Mouse (Mus musculus): ENCODE data around the gene Pard3. TPM values are rescaled to one million over a fixed set of nuclear protein-coding genes. Genes with fewer than 3 reads are reported as not detected.

Pard3 gene
- total and polyA plus RNA-seq, 3 experiments = 0.51 to 1.3 (median 0.94) TPM

DNA sequence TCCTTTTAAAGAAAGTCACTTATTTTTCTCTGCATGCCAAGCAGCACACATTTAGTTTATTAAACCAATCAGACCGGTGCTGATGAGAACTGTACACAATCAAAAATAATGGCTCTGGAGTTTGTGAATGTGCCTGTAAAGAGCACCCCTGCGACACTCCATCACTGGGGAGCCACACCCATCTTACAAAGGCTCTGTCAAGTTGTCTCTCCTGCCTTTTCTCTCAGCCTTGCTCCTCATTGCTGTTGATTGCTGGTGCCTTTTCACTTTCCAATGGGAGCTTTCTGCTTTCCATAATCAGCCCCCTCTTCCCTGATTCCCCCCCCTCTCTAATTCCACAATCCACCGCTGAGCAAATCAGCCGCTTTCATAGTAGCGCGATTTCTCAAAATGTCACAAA lies 388.7 kb downstream of the Pard3 start:
- H3K27me3 ChIP-seq (replicated peaks) = no peaks in the 10 kb centered on the region
- no peak overlapping the region for H3K9ac ChIP-seq (ENCODE audit: insufficient read depth, low read depth)
- peaks cover 10 to 21% of the 10 kb centered on the region in 2 experiments for H3K4me1 ChIP-seq (ENCODE audit: control insufficient read depth in 1 of 2, insufficient read depth in 2 of 2)
- TF ChIP-seq ETS1 (conservative IDR thresholded peaks at IDR 0.05; ENCODE audit: low read depth, low read length) = no peak
- TF ChIP-seq CTCF (conservative IDR thresholded peaks at IDR 0.05 in 1 of 2, IDR thresholded peaks at IDR 0.05 in 1 of 2; ENCODE audit: low read depth in 2 of 2, low read length in 2 of 2) = no peak
- no peak for TF ChIP-seq JUN (IDR thresholded peaks at IDR 0.05; ENCODE audit: insufficient read depth, low read depth, low read length)
- TF ChIP-seq CHD1 (IDR thresholded peaks at IDR 0.05; ENCODE audit: low read depth, low read length) = no peak
- TF ChIP-seq ZMIZ1 (IDR thresholded peaks at IDR 0.05; ENCODE audit: low read depth, low read length) = no peak
- TF ChIP-seq E2F4 (IDR thresholded peaks at IDR 0.05; ENCODE audit: insufficient replicate concordance, low read depth, low read length) = no peak
- no peak for TF ChIP-seq ZC3H11A (IDR thresholded peaks at IDR 0.05; ENCODE audit: low read depth, low read length)
- TF ChIP-seq HCFC1 (IDR thresholded peaks at IDR 0.05; ENCODE audit: low read depth, low read length) = no peak
- TF ChIP-seq UBTF (IDR thresholded peaks at IDR 0.05; ENCODE audit: low read depth, low read length) = no peak
- in situ Hi-C loops (cut with MboI; ENCODE audit: low pct_ligation_motif_present, low pct_unique_long_range_greater_than_20kb, low sequenced_read_pairs) (no loop called here), dilution Hi-C loops (cut with MboI; ENCODE audit: extremely low pct_ligation_motif_present, extremely low pct_unique_long_range_greater_than_20kb, low sequenced_read_pairs) (no loop called here)
- no peaks in the 10 kb centered on the region for H3K79me2 ChIP-seq (replicated peaks; ENCODE audit: control insufficient read depth, extremely low read depth, insufficient read depth, poor library complexity, severe bottlenecking)
- no peaks in the 10 kb centered on the region for H3K9me3 ChIP-seq (replicated peaks; ENCODE audit: low read length)
- no peak overlapping the region for H3K4me2 ChIP-seq (ENCODE audit: insufficient read depth, low read depth, poor library complexity, severe bottlenecking)
- H3K27ac ChIP-seq (ENCODE audit: insufficient read depth, low read depth) = no peak overlapping the region
- no peak for DNase-seq (ENCODE audit: extremely low read depth)
- no peaks in the 10 kb centered on the region for H3K36me3 ChIP-seq (replicated peaks in 1 of 2; ENCODE audit: control insufficient read depth in 1 of 2, insufficient read depth in 1 of 2, low read length in 1 of 2)
- no peak overlapping the region for H3K4me3 ChIP-seq (replicated peaks in 1 of 3; ENCODE audit: low read depth in 2 of 3, low read length in 2 of 3, poor library complexity in 1 of 3)

DNA sequence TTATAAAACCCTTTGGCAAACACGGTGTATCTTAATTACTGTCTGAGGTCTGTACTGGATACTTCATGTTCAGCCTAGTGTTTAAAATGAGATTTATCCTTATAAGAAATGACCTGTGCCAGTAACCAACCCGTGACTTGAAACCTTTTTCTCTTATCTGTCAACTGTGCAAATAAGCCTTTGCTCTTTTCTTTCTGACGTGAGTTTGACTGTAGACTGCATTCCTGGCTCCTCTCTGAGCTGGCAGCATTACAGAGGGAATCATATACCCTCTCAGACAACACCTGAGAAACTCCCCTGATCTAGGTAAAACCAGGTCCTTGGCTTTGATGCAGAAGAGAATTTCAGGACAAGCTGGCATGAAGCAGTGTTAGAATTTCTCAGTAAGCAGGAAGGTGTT lies 394.2 kb downstream of the Pard3 start:
- H3K27me3 ChIP-seq (replicated peaks) = no peaks in the 10 kb centered on the region
- H3K4me2 ChIP-seq (ENCODE audit: insufficient read depth, low read depth, poor library complexity, severe bottlenecking) = no peak overlapping the region
- peaks cover 3 to 19% of the 10 kb centered on the region in 2 experiments; a peak in 3 of 4 replicates for H3K4me1 ChIP-seq (ENCODE audit: control insufficient read depth in 1 of 2, insufficient read depth in 2 of 2)
- TF ChIP-seq USF1 (IDR thresholded peaks at IDR 0.05; ENCODE audit: low read depth, low read length) = no peak
- TF ChIP-seq BHLHE40 (IDR thresholded peaks at IDR 0.05; ENCODE audit: low read depth, low read length) = no peak
- TF ChIP-seq MYC (IDR thresholded peaks at IDR 0.05; ENCODE audit: low read depth, low read length) = no peak
- TF ChIP-seq PAX5 (IDR thresholded peaks at IDR 0.05; ENCODE audit: low read length) = no peak
- no peak for TF ChIP-seq POLR2AphosphoS2 (IDR thresholded peaks at IDR 0.05; ENCODE audit: low read depth, low read length)
- TF ChIP-seq KAT2A (IDR thresholded peaks at IDR 0.05; ENCODE audit: insufficient replicate concordance, low read length) = no peak
- no peak for TF ChIP-seq RCOR1 (conservative IDR thresholded peaks at IDR 0.05; ENCODE audit: low read depth, low read length)
- no peak for TF ChIP-seq CTCF (conservative IDR thresholded peaks at IDR 0.05 in 1 of 2, IDR thresholded peaks at IDR 0.05 in 1 of 2; ENCODE audit: low read depth in 2 of 2, low read length in 2 of 2)
- no peak for TF ChIP-seq MAFK (IDR thresholded peaks at IDR 0.05; ENCODE audit: insufficient replicate concordance, low read length)
- no peak for TF ChIP-seq NRF1 (IDR thresholded peaks at IDR 0.05; ENCODE audit: low read depth, low read length)
- no peak for TF ChIP-seq HCFC1 (IDR thresholded peaks at IDR 0.05; ENCODE audit: low read depth, low read length)
- no peak for TF ChIP-seq ZMIZ1 (IDR thresholded peaks at IDR 0.05; ENCODE audit: low read depth, low read length)
- no peak for TF ChIP-seq TCF12 (IDR thresholded peaks at IDR 0.05; ENCODE audit: low read depth, low read length)
- H3K79me2 ChIP-seq (replicated peaks; ENCODE audit: control insufficient read depth, extremely low read depth, insufficient read depth, poor library complexity, severe bottlenecking) = no peaks in the 10 kb centered on the region
- H3K4me3 ChIP-seq (replicated peaks in 1 of 3; ENCODE audit: low read depth in 2 of 3, low read length in 2 of 3, poor library complexity in 1 of 3) = no peak overlapping the region
- in situ Hi-C loops (cut with MboI; ENCODE audit: low pct_ligation_motif_present, low pct_unique_long_range_greater_than_20kb, low sequenced_read_pairs) = no loop called here
- dilution Hi-C loops (cut with MboI; ENCODE audit: extremely low pct_ligation_motif_present, extremely low pct_unique_long_range_greater_than_20kb, low sequenced_read_pairs) = no loop called here
- DNase-seq (ENCODE audit: extremely low read depth) = no peak
- H3K36me3 ChIP-seq (replicated peaks in 1 of 2; ENCODE audit: control insufficient read depth in 1 of 2, insufficient read depth in 1 of 2, low read length in 1 of 2) = no peaks in the 10 kb centered on the region
- H3K9me3 ChIP-seq (replicated peaks; ENCODE audit: low read length) = no peaks in the 10 kb centered on the region
- H3K9ac ChIP-seq (ENCODE audit: insufficient read depth, low read depth) = no peak overlapping the region
- no peak overlapping the region for H3K27ac ChIP-seq (ENCODE audit: insufficient read depth, low read depth)
